Mouse (Mus musculus) kidney, adult 18-20 months (tissue): ENCODE results near the gene Atrnl1.

Source experiments
- DNase-seq: peaks from one replicate; pipeline ENCODE4 v3.0.0; 2021

Atrnl1 gene

GRCm38 (mm10) chr19:58143853-58144454, 533.1 kb downstream of the Atrnl1 start:
- DNase-seq, result no peak

- DNase-seq, result no peak
Observed at GRCm38 (mm10) chr19:58145521-58145920, 534.7 kb downstream of the Atrnl1 start.

- DNase-seq, result no peak
Observed at GRCm38 (mm10) chr19:58151257-58151656, 540.4 kb downstream of the Atrnl1 start.

GRCm38 (mm10) chr19:58161569-58161968, 550.7 kb downstream of the Atrnl1 start:
- no peak for DNase-seq

- no peak for DNase-seq
Observed at GRCm38 (mm10) chr19:58164896-58165634, 554.2 kb downstream of the Atrnl1 start.

- DNase-seq, result no peak
Observed at GRCm38 (mm10) chr19:58165635-58166015, 554.8 kb downstream of the Atrnl1 start.

GRCm38 (mm10) chr19:58166147-58166546, 555.3 kb downstream of the Atrnl1 start:
- no peak for DNase-seq

GRCm38 (mm10) chr19:58178410-58178809, 567.6 kb downstream of the Atrnl1 start:
- DNase-seq, result no peak

- DNase-seq, result no peak
Observed at GRCm38 (mm10) chr19:58180773-58181172, 569.9 kb downstream of the Atrnl1 start.
